ENCODE assay signal across 8 mouse cellular contexts in the genomic region with DNA sequence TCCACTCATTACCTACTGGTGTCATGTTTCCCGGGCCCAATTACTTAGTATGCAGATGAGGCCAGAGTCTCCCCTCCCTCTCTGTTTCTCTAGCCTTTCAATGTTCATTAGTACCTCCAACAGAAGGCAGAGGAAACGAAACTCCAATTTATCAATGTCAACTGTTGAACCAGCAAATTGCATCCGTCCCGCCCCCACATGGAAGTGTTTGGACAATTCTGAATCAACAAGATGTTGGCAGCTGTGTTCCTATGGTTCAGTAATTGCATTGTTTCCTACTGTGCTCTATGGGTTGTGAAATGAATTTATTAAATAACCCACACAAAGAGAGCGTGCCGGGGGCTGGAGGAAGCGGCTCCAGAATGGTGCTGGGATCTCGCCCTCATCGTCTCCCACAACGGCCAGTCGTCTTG.
DNase-seq lines count a peak whose midpoint lies in the region; ATAC-seq and TF ChIP-seq lines count a peak whose summit lies in the region.
"Had no signal": no experiment of that assay in that cellular context is flagged by ENCODE, and none has a peak within 500 bp of the region (broad histone marks: within the 10 kb centered on the region; RNA-seq: fewer than 3 reads in every experiment).

No protein-coding gene starts in this region.

- DNase-seq in liver, adult 2 months (ENCODE audit: extremely low read depth, low read depth, low spot score): peak; percentile 47
- DNase-seq in liver, embryonic 11.5 days (ENCODE audit: low spot score): no peak
- DNase-seq in kidney, postnatal 36 days: peak; percentile 39 to 46
- no peak for DNase-seq in cerebellum, adult 18-20 months

- H3K27me3 ChIP-seq in liver, adult 2 months (ENCODE audit: control insufficient read depth, insufficient read depth, low read length): no peaks in the 10 kb centered on the region
- no peaks in the 10 kb centered on the region for H3K27me3 ChIP-seq in liver, embryonic 11.5 days (replicated peaks; ENCODE audit: control insufficient read depth, insufficient read depth, low read length)
- H3K27me3 ChIP-seq in stomach, embryonic 14.5 days (ENCODE audit: control insufficient read depth, insufficient read depth, low read length): no peaks in the 10 kb centered on the region

- H3K4me3 ChIP-seq in liver, adult 2 months (ENCODE audit: insufficient read depth, low read depth, low read length): 0 out of 2 replicates have a peak overlapping the region, but pooled peaks have one; percentile 12
- no peak overlapping the region; the same call in 1 of the 2 replicates for H3K4me3 ChIP-seq in liver, embryonic 11.5 days (ENCODE audit: low read depth, low read length)
- no peak overlapping the region for H3K4me3 ChIP-seq in stomach, embryonic 14.5 days (ENCODE audit: low read depth, low read length)
- H3K4me3 ChIP-seq: heart, adult 2 months had no signal

- H3K36me3 ChIP-seq in liver, adult 2 months (ENCODE audit: control insufficient read depth, insufficient read depth, low read length): peaks cover 6% of the 10 kb centered on the region
- peaks cover 4% of the 10 kb centered on the region; the same call in 1 of the 2 replicates for H3K36me3 ChIP-seq in liver, embryonic 11.5 days (ENCODE audit: control insufficient read depth, insufficient read depth, low read length)
- H3K36me3 ChIP-seq in stomach, embryonic 14.5 days (ENCODE audit: control insufficient read depth, insufficient read depth, low read length): no peaks in the 10 kb centered on the region

- WGBS in liver, adult 2 months: 39% methylated on average over 11 of the region's 11 CpGs
- 64% methylated on average over 11 of the region's 11 CpGs for WGBS in liver, embryonic 11.5 days
- WGBS in stomach, embryonic 14.5 days: 42% methylated on average over 11 of the region's 11 CpGs

- TF ChIP-seq CTCF in liver, adult 2 months (IDR thresholded peaks at IDR 0.05; ENCODE audit: low read depth, low read length): no peak

- ATAC-seq in liver, embryonic 11.5 days (replicated peaks; ENCODE audit: low FRiP score): no peak
- ATAC-seq in granulocyte monocyte progenitor cell, adult 5-6 weeks (replicated peaks; ENCODE audit: poor library complexity, severe bottlenecking): peak; percentile 71
- peak; percentile 56; the same call in 1 of the 2 replicates for ATAC-seq in stomach, embryonic 14.5 days (ENCODE audit: insufficient number of reproducible peaks, insufficient read depth, low FRiP score, low read depth)
- ATAC-seq in activated CD4-positive, CD25-positive, alpha-beta regulatory T cell, adult 4 months: no peak

- TF ChIP-seq POLR2A in liver, adult 2 months (IDR thresholded peaks at IDR 0.05; ENCODE audit: extremely low read depth, insufficient read depth, low read length): no peak

- H3K79me2 ChIP-seq in liver, adult 2 months (ENCODE audit: control insufficient read depth, insufficient read depth, low read length): no peaks in the 10 kb centered on the region; the same call in 1 of the 2 replicates

- no peaks in the 10 kb centered on the region for H3K4me1 ChIP-seq in liver, adult 2 months (ENCODE audit: control insufficient read depth, insufficient read depth, low read length)
- no peaks in the 10 kb centered on the region for H3K4me1 ChIP-seq in liver, embryonic 11.5 days (replicated peaks; ENCODE audit: control insufficient read depth, insufficient read depth, low read length)
- H3K4me1 ChIP-seq in stomach, embryonic 14.5 days (ENCODE audit: control insufficient read depth, insufficient read depth, low read length): peaks cover 9% of the 10 kb centered on the region

- no peak overlapping the region for H3K4me2 ChIP-seq in liver, embryonic 11.5 days
- peak overlapping the region; percentile 23 for H3K4me2 ChIP-seq in stomach, embryonic 14.5 days (replicated peaks; ENCODE audit: low read depth, low read length)

- H3K27ac ChIP-seq in liver, adult 2 months (replicated peaks; ENCODE audit: insufficient read depth, low read depth, low read length): no peak overlapping the region; the same call in 1 of the 2 replicates
- no peak overlapping the region for H3K27ac ChIP-seq in liver, embryonic 11.5 days (ENCODE audit: low read depth, low read length)
- no peak overlapping the region for H3K27ac ChIP-seq in stomach, embryonic 14.5 days (ENCODE audit: low read length)
- H3K27ac ChIP-seq: heart, adult 2 months had no signal

- H3K9me3 ChIP-seq in liver, embryonic 11.5 days (ENCODE audit: control insufficient read depth, low read length): no peaks in the 10 kb centered on the region
- H3K9me3 ChIP-seq in stomach, embryonic 14.5 days (ENCODE audit: control insufficient read depth, low read depth, low read length): no peaks in the 10 kb centered on the region; the same call in 1 of the 2 replicates

- H3K9ac ChIP-seq in liver, adult 2 months (ENCODE audit: low read depth, low read length): no peak overlapping the region
- no peak overlapping the region for H3K9ac ChIP-seq in liver, embryonic 11.5 days (ENCODE audit: low read depth, low read length)
- H3K9ac ChIP-seq in stomach, embryonic 14.5 days (replicated peaks; ENCODE audit: low read depth, low read length): no peak overlapping the region

Comparison
In these comparisons a context has a peak if more than half of its experiments do, and no peak if none do; other contexts are left out.
1. DNase-seq: peak in liver, adult 2 months (single experiment) and kidney, postnatal 36 days (2 of 2); none in liver, embryonic 11.5 days (single experiment) and cerebellum, adult 18-20 months (0 of 2).
2. ATAC-seq: peak in granulocyte monocyte progenitor cell, adult 5-6 weeks (single experiment) and stomach, embryonic 14.5 days (single experiment); none in liver, embryonic 11.5 days (single experiment) and activated CD4-positive, CD25-positive, alpha-beta regulatory T cell, adult 4 months (single experiment).